Mouse (Mus musculus): Measurements from ENCODE around the gene Tph2.
"Not testable (repeated sequence)": the region's sequence is repeated elsewhere in the genome, so short reads cannot be mapped to it uniquely, and the experiment has no call there.

The Tph2 gene

GRCm38 (mm10) chr10:115184697-115185096 lies at the start of gene Tph2:
Gene Tph2, minus strand, starts transcription at chr10:115185022.
- DNase-seq (ENCODE audit: low read depth, low spot score), result no peak

GRCm38 (mm10) chr10:115233798-115234197 lies 49.0 kb upstream of the Tph2 start:
- no peak for DNase-seq (ENCODE audit: low read depth, low spot score)

GRCm38 (mm10) chr10:115232513-115232912 lies 47.7 kb upstream of the Tph2 start:
- DNase-seq (ENCODE audit: low read depth, low spot score), result no peak

- DNase-seq (ENCODE audit: low read depth, low spot score), result no peak
Measured at GRCm38 (mm10) chr10:115229023-115229422, 44.2 kb upstream of the Tph2 start.

GRCm38 (mm10) chr10:115226586-115226985 lies 41.8 kb upstream of the Tph2 start:
- DNase-seq (ENCODE audit: low read depth, low spot score), result no peak

GRCm38 (mm10) chr10:115223845-115224244 lies 39.0 kb upstream of the Tph2 start:
- DNase-seq (ENCODE audit: low read depth, low spot score), result no peak

- DNase-seq (ENCODE audit: low read depth, low spot score), result no peak
Measured at GRCm38 (mm10) chr10:115212916-115213580, 28.2 kb upstream of the Tph2 start.

GRCm38 (mm10) chr10:115205825-115206224 lies 21.0 kb upstream of the Tph2 start:
- no peak for DNase-seq (ENCODE audit: low read depth, low spot score)

- no peak for DNase-seq (ENCODE audit: low read depth, low spot score)
Measured at GRCm38 (mm10) chr10:115205284-115205683, 20.5 kb upstream of the Tph2 start.

- no peak for DNase-seq (ENCODE audit: low read depth, low spot score)
Measured at GRCm38 (mm10) chr10:115191214-115191613, 6.4 kb upstream of the Tph2 start.

- DNase-seq (ENCODE audit: low read depth, low spot score), result no peak
Measured at GRCm38 (mm10) chr10:115187390-115187789, 2.6 kb upstream of the Tph2 start.

- no peak for DNase-seq (ENCODE audit: low read depth, low spot score)
Measured at GRCm38 (mm10) chr10:115181034-115181433, 3.8 kb downstream of the Tph2 start.

GRCm38 (mm10) chr10:115178019-115178418 lies 6.8 kb downstream of the Tph2 start:
- DNase-seq (ENCODE audit: low read depth, low spot score), result not testable (repeated sequence)

GRCm38 (mm10) chr10:115175591-115175991 lies 9.2 kb downstream of the Tph2 start:
- DNase-seq (ENCODE audit: low read depth, low spot score), result no peak

GRCm38 (mm10) chr10:115173336-115173735 lies 11.5 kb downstream of the Tph2 start:
- DNase-seq (ENCODE audit: low read depth, low spot score), result no peak

GRCm38 (mm10) chr10:115171351-115171818 lies 13.4 kb downstream of the Tph2 start:
- peak; percentile 64 for DNase-seq (ENCODE audit: low read depth, low spot score)

- no peak for DNase-seq (ENCODE audit: low read depth, low spot score)
Measured at GRCm38 (mm10) chr10:115170496-115171350, 14.1 kb downstream of the Tph2 start.

GRCm38 (mm10) chr10:115169410-115169809 lies 15.4 kb downstream of the Tph2 start:
- DNase-seq (ENCODE audit: low read depth, low spot score), result no peak

- no peak for DNase-seq (ENCODE audit: low read depth, low spot score)
Measured at GRCm38 (mm10) chr10:115160289-115160688, 24.5 kb downstream of the Tph2 start.

GRCm38 (mm10) chr10:115147308-115147707 lies 37.5 kb downstream of the Tph2 start:
- DNase-seq (ENCODE audit: low read depth, low spot score), result no peak

- peak; percentile 18 for DNase-seq (ENCODE audit: low read depth, low spot score)
Measured at GRCm38 (mm10) chr10:115146257-115146898, 38.4 kb downstream of the Tph2 start.

GRCm38 (mm10) chr10:115144542-115144941 lies 40.3 kb downstream of the Tph2 start:
- DNase-seq (ENCODE audit: low read depth, low spot score), result no peak
